In genomic region chr10:9166017-9166416, GRCm38 (mm10) we compare ENCODE assay signal across 12 mouse cellular contexts.
DNase-seq lines count a peak whose midpoint lies in the region; ATAC-seq and TF ChIP-seq lines count a peak whose summit lies in the region.
"Had no signal": no experiment of that assay in that cellular context is flagged by ENCODE, and none has a peak within 500 bp of the region (broad histone marks: within the 10 kb centered on the region; RNA-seq: fewer than 3 reads in every experiment).

No protein-coding gene starts in this region.

- H3K4me3 ChIP-seq in neural tube, embryonic 12.5 days: no peak overlapping the region
- peak overlapping the region; percentile 34 for H3K4me3 ChIP-seq in forebrain, embryonic 16.5 days (replicated peaks; ENCODE audit: low read length)
- no peak overlapping the region for H3K4me3 ChIP-seq in heart, embryonic 11.5 days (ENCODE audit: low read depth, low read length)
- H3K4me3 ChIP-seq in kidney, adult 2 months (ENCODE audit: insufficient read depth, low read depth, low read length): no peak overlapping the region
- H3K4me3 ChIP-seq: erythroblast, embryonic 14.5 days; limb, embryonic 12.5 days had no signal

- no peaks in the 10 kb centered on the region for H3K27me3 ChIP-seq in neural tube, embryonic 12.5 days (replicated peaks)
- no peaks in the 10 kb centered on the region; the same call in 1 of the 2 replicates for H3K27me3 ChIP-seq in forebrain, embryonic 16.5 days (replicated peaks; ENCODE audit: control insufficient read depth, insufficient read depth, low read length)
- no peaks in the 10 kb centered on the region for H3K27me3 ChIP-seq in heart, embryonic 11.5 days (ENCODE audit: control insufficient read depth, insufficient read depth, low read length)
- H3K27me3 ChIP-seq in kidney, adult 2 months (replicated peaks; ENCODE audit: control insufficient read depth, insufficient read depth, low read length): no peaks in the 10 kb centered on the region
- H3K27me3 ChIP-seq: limb, embryonic 12.5 days had no signal

- TF ChIP-seq CTCF in kidney, adult 2 months (conservative IDR thresholded peaks at IDR 0.05; ENCODE audit: insufficient read depth, insufficient read length, low read depth, low read length): no peak

- no peaks in the 10 kb centered on the region for H3K4me1 ChIP-seq in neural tube, embryonic 12.5 days
- H3K4me1 ChIP-seq in forebrain, embryonic 16.5 days (replicated peaks; ENCODE audit: control insufficient read depth, insufficient read depth, low read length): peaks cover 11% of the 10 kb centered on the region; the same call in 1 of the 2 replicates
- H3K4me1 ChIP-seq in heart, embryonic 11.5 days (ENCODE audit: control insufficient read depth, insufficient read depth, low read length): no peaks in the 10 kb centered on the region
- no peaks in the 10 kb centered on the region for H3K4me1 ChIP-seq in kidney, adult 2 months (ENCODE audit: control insufficient read depth, insufficient read depth, low read length)
- H3K4me1 ChIP-seq: limb, embryonic 12.5 days had no signal

- ATAC-seq in neural tube, embryonic 12.5 days (ENCODE audit: low FRiP score, low read depth): peak; percentile 43; the same call in 1 of the 2 replicates
- peak; percentile 66 for ATAC-seq in forebrain, embryonic 16.5 days
- no peak for ATAC-seq in heart, embryonic 11.5 days (replicated peaks; ENCODE audit: insufficient number of reproducible peaks, low FRiP score, low TSS enrichment)
- ATAC-seq: inflammation-experienced regulatory T-cells, adult 6 months had no signal

- TF ChIP-seq POLR2A in kidney, adult 2 months (IDR thresholded peaks at IDR 0.05; ENCODE audit: low read depth, low read length): no peak

- no peaks in the 10 kb centered on the region for H3K36me3 ChIP-seq in neural tube, embryonic 12.5 days
- no peaks in the 10 kb centered on the region for H3K36me3 ChIP-seq in forebrain, embryonic 16.5 days (ENCODE audit: control insufficient read depth, insufficient read depth)
- no peaks in the 10 kb centered on the region for H3K36me3 ChIP-seq in heart, embryonic 11.5 days (ENCODE audit: control insufficient read depth, insufficient read depth, low read length)
- no peaks in the 10 kb centered on the region for H3K36me3 ChIP-seq in kidney, adult 2 months (ENCODE audit: control insufficient read depth, insufficient read depth, low read length)
- H3K36me3 ChIP-seq: limb, embryonic 12.5 days had no signal

- no peak for DNase-seq in neural tube, embryonic 10.5 days (ENCODE audit: extremely low spot score, low spot score)
- peak; percentile 20 for DNase-seq in layer of hippocampus, adult 9-11 months
- DNase-seq in retina, postnatal 1 day: peak; percentile 62
- no peak for DNase-seq in kidney, postnatal 14 days
- DNase-seq in kidney, adult 2 months: no peak
- DNase-seq: cerebellum, adult 18-20 months had no signal

- 69% methylated on average over 12 of the region's 12 CpGs for WGBS in neural tube, embryonic 12.5 days
- 18% methylated on average over 12 of the region's 12 CpGs for WGBS in forebrain, embryonic 16.5 days
- 84% methylated on average over 12 of the region's 12 CpGs for WGBS in heart, embryonic 11.5 days (ENCODE audit: insufficient replicate concordance)
- 63% methylated on average over 12 of the region's 12 CpGs for WGBS in kidney, adult 2 months

- H3K4me2 ChIP-seq in neural tube, embryonic 12.5 days (replicated peaks): peak overlapping the region; percentile 16; the same call in 1 of the 2 replicates
- peak overlapping the region; percentile 42 for H3K4me2 ChIP-seq in forebrain, embryonic 16.5 days (ENCODE audit: low read length)
- no peak overlapping the region for H3K4me2 ChIP-seq in heart, embryonic 11.5 days
- H3K4me2 ChIP-seq: limb, embryonic 12.5 days had no signal

- no peaks in the 10 kb centered on the region for H3K9me3 ChIP-seq in neural tube, embryonic 12.5 days
- no peaks in the 10 kb centered on the region for H3K9me3 ChIP-seq in forebrain, embryonic 16.5 days (ENCODE audit: control insufficient read depth, low read length)
- no peaks in the 10 kb centered on the region for H3K9me3 ChIP-seq in heart, embryonic 11.5 days (replicated peaks; ENCODE audit: control insufficient read depth, low read length)

- no peak overlapping the region for H3K27ac ChIP-seq in neural tube, embryonic 12.5 days
- H3K27ac ChIP-seq in forebrain, embryonic 16.5 days (ENCODE audit: low read length): no peak overlapping the region
- H3K27ac ChIP-seq in heart, embryonic 11.5 days (ENCODE audit: low read depth, low read length): no peak overlapping the region
- H3K27ac ChIP-seq in kidney, adult 2 months (ENCODE audit: insufficient read depth, low read depth, low read length): no peak overlapping the region
- H3K27ac ChIP-seq: limb, embryonic 12.5 days had no signal

- no peak overlapping the region for H3K9ac ChIP-seq in neural tube, embryonic 12.5 days
- 0 out of 2 replicates have a peak overlapping the region, but pooled peaks have one; percentile 12 for H3K9ac ChIP-seq in forebrain, embryonic 16.5 days (replicated peaks; ENCODE audit: low read depth, low read length)
- no peak overlapping the region for H3K9ac ChIP-seq in heart, embryonic 11.5 days (ENCODE audit: low read depth, low read length)
- H3K9ac ChIP-seq: limb, embryonic 12.5 days had no signal

Comparison
In these comparisons a context has a peak if more than half of its experiments do, and no peak if none do; other contexts are left out.
1. DNase-seq: peak in layer of hippocampus, adult 9-11 months (single experiment) and retina, postnatal 1 day (single experiment); none in neural tube, embryonic 10.5 days (single experiment), kidney, postnatal 14 days (single experiment) and kidney, adult 2 months (single experiment).